Mouse (Mus musculus) spleen, adult 10 weeks (tissue): Measurements from ENCODE around the gene C1qtnf12. TPM values are rescaled to one million over a fixed set of nuclear protein-coding genes. Genes with fewer than 3 reads are reported as not detected.

ENCODE experiments used
- polyA plus RNA-seq: library from polyadenylated mRNA; stranded (reverse); fragments of 350-450 nt; fragmentation: Illumina TruSeq; extraction: RNeasy Lipid Tissue Mini Kit (QIAGEN cat#74804); gene quantifications from one replicate; pipeline ENCODE4 v1.2.3, GENCODE M21; 2015; ENCODE audit warnings: low replicate concordance; ENCODE audit not compliant: insufficient read depth

Gene C1qtnf12
- polyA plus RNA-seq, result 14.8 TPM

DNA sequence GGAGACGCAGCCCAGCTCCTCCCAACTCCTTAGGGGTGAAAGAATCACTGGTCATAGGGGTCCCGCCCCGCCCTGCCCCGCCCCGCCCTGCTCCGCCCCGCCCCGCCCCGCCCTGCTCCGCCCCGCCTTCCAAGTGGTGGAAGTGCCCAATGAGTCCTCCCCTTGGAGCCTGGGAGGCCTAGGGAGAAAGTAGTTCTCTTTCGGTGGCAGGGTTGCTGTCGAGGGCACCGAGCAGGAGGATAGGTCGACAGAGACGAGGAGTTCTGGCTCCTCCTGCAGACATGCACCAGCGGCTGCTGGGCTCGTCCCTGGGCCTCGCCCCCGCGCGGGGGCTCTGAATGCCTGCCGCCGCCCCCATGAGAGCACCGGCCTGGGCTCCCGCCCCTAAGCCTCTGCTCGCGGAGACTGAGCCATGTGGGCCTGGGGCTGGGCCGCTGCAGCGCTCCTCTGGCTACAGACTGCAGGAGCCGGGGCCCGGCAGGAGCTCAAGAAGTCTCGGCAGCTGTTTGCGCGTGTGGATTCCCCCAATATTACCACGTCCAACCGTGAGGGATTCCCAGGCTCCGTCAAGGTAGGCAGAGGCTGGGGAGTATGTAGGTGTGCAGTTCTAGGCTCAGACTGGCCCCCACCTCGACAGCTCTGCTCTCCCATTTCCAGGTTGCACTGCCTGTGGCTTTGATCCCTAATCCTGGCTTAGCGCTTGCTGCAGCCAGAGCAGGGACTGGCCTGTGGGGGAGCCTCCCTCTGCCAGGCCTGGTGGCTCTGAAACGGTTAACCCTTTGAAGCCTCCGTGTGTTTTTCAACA is at the start of gene C1qtnf12:
Gene C1qtnf12, plus strand, starts transcription at position 152 of the 805 bp plus-strand sequence.

GRCm38 (mm10) chr4:155943534-155944249 is 18.4 kb upstream of the C1qtnf12 start, which contains the start of gene Ube2j2:
Gene Ube2j2, plus strand, starts transcription at chr4:155943831.

GRCm38 (mm10) chr4:155992241-155992905 is 30.3 kb downstream of the C1qtnf12 start, which contains the start of the genes B3galt6 and Sdf4:
Gene B3galt6, minus strand, starts transcription at chr4:155992649.
Gene Sdf4, plus strand, starts transcription at chr4:155992872.

DNA sequence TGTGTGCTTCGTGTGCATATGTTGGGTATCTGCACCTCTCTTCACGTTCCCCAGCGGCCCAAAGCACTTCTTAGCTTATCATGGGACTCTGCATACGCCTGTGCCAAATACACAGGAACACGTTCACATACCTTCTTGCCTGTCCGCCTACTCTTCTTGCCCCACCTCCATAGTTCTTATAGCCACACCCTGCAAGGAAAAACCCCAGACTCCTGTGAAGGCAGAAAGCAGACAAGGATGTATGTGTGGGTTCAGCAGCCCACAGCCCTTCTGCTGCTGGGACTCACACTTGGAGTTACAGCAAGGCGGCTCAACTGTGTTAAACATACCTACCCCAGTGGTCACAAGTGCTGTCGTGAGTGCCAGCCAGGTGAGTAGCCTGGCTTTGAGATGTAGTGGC is 51.5 kb downstream of the C1qtnf12 start, which contains the start of gene Tnfrsf4:
Gene Tnfrsf4, plus strand, starts transcription at position 207 of the 400 bp plus-strand sequence.

Other genes with a start within 250 kb of the C1qtnf12 start
- gene Tmem240, start 227.5 kb upstream of the C1qtnf12 start, polyA plus RNA-seq, result 0.23 TPM
- 36.8 TPM for gene Atad3a, start 201.2 kb upstream of the C1qtnf12 start, polyA plus RNA-seq
- 4.0 TPM for gene Vwa1, start 187.6 kb upstream of the C1qtnf12 start, polyA plus RNA-seq
- 0.36 TPM for gene Tmem88b, start 176.4 kb upstream of the C1qtnf12 start, polyA plus RNA-seq
- gene Ankrd65, start 171.9 kb upstream of the C1qtnf12 start, polyA plus RNA-seq, result not detected
- 90.9 TPM for gene Mrpl20, start 159.4 kb upstream of the C1qtnf12 start, polyA plus RNA-seq
- 184 TPM for gene Ccnl2, start 149.8 kb upstream of the C1qtnf12 start, polyA plus RNA-seq
- 43.8 TPM for gene Aurkaip1, start 131.0 kb upstream of the C1qtnf12 start, polyA plus RNA-seq
- 84.4 TPM for gene Mxra8, start 122.6 kb upstream of the C1qtnf12 start, polyA plus RNA-seq
- 13.7 TPM for gene Dvl1, start 114.9 kb upstream of the C1qtnf12 start, polyA plus RNA-seq
- 0.52 TPM for gene Tas1r3, start 99.0 kb upstream of the C1qtnf12 start, polyA plus RNA-seq
- 5.6 TPM for gene Cptp, start 92.9 kb upstream of the C1qtnf12 start, polyA plus RNA-seq
- gene Ints11, start 92.8 kb upstream of the C1qtnf12 start, polyA plus RNA-seq, result 31.0 TPM
- 12.9 TPM for gene Pusl1, start 70.5 kb upstream of the C1qtnf12 start, polyA plus RNA-seq
- 11.1 TPM for gene Acap3, start 70.5 kb upstream of the C1qtnf12 start, polyA plus RNA-seq
- gene Ube2j2, start 18.5 kb upstream of the C1qtnf12 start, polyA plus RNA-seq, result 75.5 TPM
- gene B3galt6, start 30.3 kb downstream of the C1qtnf12 start, polyA plus RNA-seq, result 4.0 TPM
- 176 TPM for gene Sdf4, start 30.6 kb downstream of the C1qtnf12 start, polyA plus RNA-seq
- gene Tnfrsf4, start 51.5 kb downstream of the C1qtnf12 start, polyA plus RNA-seq, result 11.0 TPM
- 10.7 TPM for gene Tnfrsf18, start 63.8 kb downstream of the C1qtnf12 start, polyA plus RNA-seq
- gene Ttll10, start 97.1 kb downstream of the C1qtnf12 start, polyA plus RNA-seq, result not detected
- gene 9430015G10Rik, start 147.7 kb downstream of the C1qtnf12 start, polyA plus RNA-seq, result 42.0 TPM
- gene Rnf223, start 168.2 kb downstream of the C1qtnf12 start, polyA plus RNA-seq, result 0.10 TPM
- gene Agrn, start 235.2 kb downstream of the C1qtnf12 start, polyA plus RNA-seq, result 14.3 TPM
- 27.0 TPM for gene Isg15, start 238.5 kb downstream of the C1qtnf12 start, polyA plus RNA-seq
- 15.6 TPM for gene AW011738, start 241.0 kb downstream of the C1qtnf12 start, polyA plus RNA-seq